Mouse (Mus musculus): ENCODE data around the gene Ccdc92. TPM values are rescaled to one million over a fixed set of nuclear protein-coding genes. Genes with fewer than 3 reads are reported as not detected.

The Ccdc92 gene
- polyA plus RNA-seq, 2 experiments, result 3.8 to 4.1 TPM

- H3K36me3 ChIP-seq (ENCODE audit: control insufficient read depth, insufficient read depth, low read length), result peaks cover 48% of the 10 kb centered on the region
- no peak for DNase-seq (ENCODE audit: low spot score)
Observed at GRCm38 (mm10) chr5:124888661-124889060, 26.4 kb upstream of the Ccdc92 start.

GRCm38 (mm10) chr5:124883877-124884276 lies 21.7 kb upstream of the Ccdc92 start:
- H3K4me2 ChIP-seq (replicated peaks; ENCODE audit: low read depth, low read length, severe bottlenecking), result no peak overlapping the region
- no peak for ATAC-seq (ENCODE audit: low FRiP score, low read depth)
- H3K27me3 ChIP-seq (ENCODE audit: control insufficient read depth, insufficient read depth, low read length), result no peaks in the 10 kb centered on the region
- no peak overlapping the region for H3K4me3 ChIP-seq (replicated peaks; ENCODE audit: low read length)
- no peaks in the 10 kb centered on the region for H3K4me1 ChIP-seq (ENCODE audit: control insufficient read depth, insufficient read depth, low read length)
- 55% methylated on average over 6 of the region's 6 CpGs for WGBS
- no peak overlapping the region for H3K27ac ChIP-seq (replicated peaks; ENCODE audit: low read depth, low read length)
- H3K36me3 ChIP-seq (ENCODE audit: control insufficient read depth, insufficient read depth, low read length), result peaks cover 64% of the 10 kb centered on the region
- no peaks in the 10 kb centered on the region for H3K9me3 ChIP-seq (ENCODE audit: control insufficient read depth, low read length)
- DNase-seq (ENCODE audit: low spot score), result no peak
- no peak for TF ChIP-seq POLR2A (IDR thresholded peaks at IDR 0.05; ENCODE audit: borderline replicate concordance, extremely low read depth, insufficient read depth, insufficient read length)
- H3K9ac ChIP-seq (ENCODE audit: low read depth, low read length, severe bottlenecking), result no peak overlapping the region

More at GRCm38 (mm10) chr5:124888661-124889060, 26.4 kb upstream of the Ccdc92 start:
- Histone ChIP-seq H3K4me3 (replicated peaks; ENCODE audit: low read length) (no peak overlapping the region), H3K27ac (replicated peaks; ENCODE audit: low read depth, low read length) (no peak overlapping the region), H3K27me3 (ENCODE audit: control insufficient read depth, insufficient read depth, low read length) (no peaks in the 10 kb centered on the region), H3K4me1 (ENCODE audit: control insufficient read depth, insufficient read depth, low read length) (no peaks in the 10 kb centered on the region), H3K4me2 (replicated peaks; ENCODE audit: low read depth, low read length, severe bottlenecking) (no peak overlapping the region), H3K9me3 (ENCODE audit: control insufficient read depth, low read length) (no peaks in the 10 kb centered on the region), H3K9ac (ENCODE audit: low read depth, low read length, severe bottlenecking) (no peak overlapping the region)
- no peak for TF ChIP-seq POLR2A (IDR thresholded peaks at IDR 0.05; ENCODE audit: borderline replicate concordance, extremely low read depth, insufficient read depth, insufficient read length)
- WGBS, result 96% methylated on average over 8 of the region's 8 CpGs
- ATAC-seq (ENCODE audit: low FRiP score, low read depth), result no peak

GRCm38 (mm10) chr5:124879801-124880200 lies 17.6 kb upstream of the Ccdc92 start:
- Histone ChIP-seq H3K4me2 (replicated peaks; ENCODE audit: low read depth, low read length, severe bottlenecking) (no peak overlapping the region), H3K36me3 (ENCODE audit: control insufficient read depth, insufficient read depth, low read length) (peaks cover 39% of the 10 kb centered on the region), H3K27me3 (ENCODE audit: control insufficient read depth, insufficient read depth, low read length) (no peaks in the 10 kb centered on the region), H3K9me3 (ENCODE audit: control insufficient read depth, low read length) (no peaks in the 10 kb centered on the region), H3K4me3 (replicated peaks; ENCODE audit: low read length) (no peak overlapping the region), H3K4me1 (ENCODE audit: control insufficient read depth, insufficient read depth, low read length) (no peaks in the 10 kb centered on the region), H3K27ac (replicated peaks; ENCODE audit: low read depth, low read length) (no peak overlapping the region), H3K9ac (ENCODE audit: low read depth, low read length, severe bottlenecking) (no peak overlapping the region)
- no peak for ATAC-seq (ENCODE audit: low FRiP score, low read depth)
- TF ChIP-seq POLR2A (IDR thresholded peaks at IDR 0.05; ENCODE audit: borderline replicate concordance, extremely low read depth, insufficient read depth, insufficient read length), result no peak
- no peak for DNase-seq (ENCODE audit: low spot score)
- 93% methylated on average over 6 of the region's 6 CpGs for WGBS

- Histone ChIP-seq H3K27ac (replicated peaks; ENCODE audit: low read depth, low read length) (no peak overlapping the region), H3K9ac (ENCODE audit: low read depth, low read length, severe bottlenecking) (no peak overlapping the region), H3K4me1 (ENCODE audit: control insufficient read depth, insufficient read depth, low read length) (no peaks in the 10 kb centered on the region), H3K4me2 (replicated peaks; ENCODE audit: low read depth, low read length, severe bottlenecking) (no peak overlapping the region), H3K27me3 (ENCODE audit: control insufficient read depth, insufficient read depth, low read length) (no peaks in the 10 kb centered on the region), H3K4me3 (replicated peaks; ENCODE audit: low read length) (no peak overlapping the region), H3K9me3 (ENCODE audit: control insufficient read depth, low read length) (no peaks in the 10 kb centered on the region), H3K36me3 (ENCODE audit: control insufficient read depth, insufficient read depth, low read length) (peaks cover 38% of the 10 kb centered on the region)
- WGBS, result 82% methylated on average over 4 of the region's 4 CpGs
- DNase-seq (ENCODE audit: low spot score), result no peak
- ATAC-seq (ENCODE audit: low FRiP score, low read depth), result no peak
- TF ChIP-seq POLR2A (IDR thresholded peaks at IDR 0.05; ENCODE audit: borderline replicate concordance, extremely low read depth, insufficient read depth, insufficient read length), result no peak
Observed at GRCm38 (mm10) chr5:124879251-124879650, 17.0 kb upstream of the Ccdc92 start.

- no peak for DNase-seq (ENCODE audit: low spot score)
- Histone ChIP-seq H3K4me2 (replicated peaks; ENCODE audit: low read depth, low read length, severe bottlenecking) (no peak overlapping the region), H3K4me3 (replicated peaks; ENCODE audit: low read length) (no peak overlapping the region), H3K36me3 (ENCODE audit: control insufficient read depth, insufficient read depth, low read length) (peaks cover 29% of the 10 kb centered on the region), H3K9me3 (ENCODE audit: control insufficient read depth, low read length) (no peaks in the 10 kb centered on the region), H3K27ac (replicated peaks; ENCODE audit: low read depth, low read length) (no peak overlapping the region), H3K9ac (ENCODE audit: low read depth, low read length, severe bottlenecking) (no peak overlapping the region), H3K27me3 (ENCODE audit: control insufficient read depth, insufficient read depth, low read length) (no peaks in the 10 kb centered on the region), H3K4me1 (ENCODE audit: control insufficient read depth, insufficient read depth, low read length) (no peaks in the 10 kb centered on the region)
- WGBS, result 88% methylated on average over 6 of the region's 6 CpGs
- no peak for TF ChIP-seq POLR2A (IDR thresholded peaks at IDR 0.05; ENCODE audit: borderline replicate concordance, extremely low read depth, insufficient read depth, insufficient read length)
- ATAC-seq (ENCODE audit: low FRiP score, low read depth), result no peak
Observed at GRCm38 (mm10) chr5:124873890-124874601, 11.8 kb upstream of the Ccdc92 start.
